Mouse (Mus musculus) left cerebral cortex, adult 8-10 months (tissue): ENCODE results near the gene Mdm4. TPM values are rescaled to one million over a fixed set of nuclear protein-coding genes. Genes with fewer than 3 reads are reported as not detected.

Experiments used
- DNase-seq, 2 experiments: peaks; one replicate each; pipeline ENCODE4 v3.0.0; 2022; ENCODE audit warnings: low spot score in 2 of 2
- total RNA-seq, 4 experiments: library from RNA; stranded (reverse); gene quantifications; 2 replicates each; pipeline ENCODE4 v1.2.4; 2022

Gene Mdm4
- total RNA-seq, 4 experiments from 2014 or later = 78.7 to 86.6 (median 81.7) TPM

GRCm38 (mm10) chr1:132947811-132948210 lies 82.5 kb downstream of the Mdm4 start:
- DNase-seq = no peak

GRCm38 (mm10) chr1:132945826-132946225 lies 84.5 kb downstream of the Mdm4 start:
- no peak for DNase-seq

- DNase-seq = no peak
Measured at GRCm38 (mm10) chr1:132938975-132939374, 91.4 kb downstream of the Mdm4 start.

- no peak for DNase-seq
Measured at GRCm38 (mm10) chr1:132937296-132938030, 92.9 kb downstream of the Mdm4 start.

GRCm38 (mm10) chr1:132934856-132935255 lies 95.5 kb downstream of the Mdm4 start:
- DNase-seq = peak in 1 of 2 experiments; percentile 78

- no peak for DNase-seq
Measured at GRCm38 (mm10) chr1:132932421-132932820, 97.9 kb downstream of the Mdm4 start.

- DNase-seq = no peak
Measured at GRCm38 (mm10) chr1:132930291-132930690, 100.1 kb downstream of the Mdm4 start.

GRCm38 (mm10) chr1:132928907-132929250 lies 101.5 kb downstream of the Mdm4 start:
- DNase-seq = no peak

GRCm38 (mm10) chr1:132928032-132928906 lies 102.1 kb downstream of the Mdm4 start:
- DNase-seq = no peak

- no peak for DNase-seq
Measured at GRCm38 (mm10) chr1:132925270-132925669, 105.1 kb downstream of the Mdm4 start.

- DNase-seq = no peak
Measured at GRCm38 (mm10) chr1:132922257-132922656, 108.1 kb downstream of the Mdm4 start.

GRCm38 (mm10) chr1:132921071-132921470 lies 109.3 kb downstream of the Mdm4 start:
- no peak for DNase-seq

- DNase-seq = no peak
Measured at GRCm38 (mm10) chr1:132919258-132919657, 111.1 kb downstream of the Mdm4 start.

- no peak for DNase-seq
Measured at GRCm38 (mm10) chr1:132918117-132918680, 112.2 kb downstream of the Mdm4 start.

GRCm38 (mm10) chr1:132917554-132917953 lies 112.8 kb downstream of the Mdm4 start:
- no peak for DNase-seq

GRCm38 (mm10) chr1:132915849-132916493 lies 114.4 kb downstream of the Mdm4 start:
- peak; percentile 53 to 90 for DNase-seq

- DNase-seq = no peak
Measured at GRCm38 (mm10) chr1:132910414-132911041, 119.8 kb downstream of the Mdm4 start.

GRCm38 (mm10) chr1:132909951-132910350 lies 120.4 kb downstream of the Mdm4 start:
- no peak for DNase-seq
